Mouse (Mus musculus): Measurements from ENCODE around the gene Evx1.

DNA sequence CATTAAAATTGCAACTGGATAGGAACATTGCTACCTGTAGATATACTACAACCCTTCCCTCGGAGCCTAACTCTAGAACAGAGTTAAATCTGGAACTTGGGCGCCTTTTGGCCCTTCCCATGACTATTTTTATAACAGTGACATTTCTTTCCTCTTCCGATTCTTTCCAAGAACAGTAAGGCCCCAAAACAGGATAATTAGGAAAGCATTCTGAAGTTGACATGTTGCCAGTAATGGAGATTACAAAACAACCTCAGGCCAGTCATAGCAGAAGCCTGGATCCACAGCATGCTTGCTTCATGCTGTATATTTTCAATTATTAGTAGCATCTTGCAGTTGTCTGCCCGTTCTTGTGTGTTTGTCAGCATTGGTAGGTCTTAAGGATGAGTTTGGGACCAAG, 12.5 kb upstream of the Evx1 start:
- TF ChIP-seq MAFK (IDR thresholded peaks at IDR 0.05; ENCODE audit: insufficient read depth, low read depth, low read length) (no peak), ZNF384 (IDR thresholded peaks at IDR 0.05; ENCODE audit: low read depth, low read length) (no peak)
